Mouse (Mus musculus) forebrain, postnatal 0 days (tissue): Measurements from ENCODE around the gene Rilpl1. TPM values are rescaled to one million over a fixed set of nuclear protein-coding genes. Genes with fewer than 3 reads are reported as not detected.
A peak's percentile ranks its signal among the peaks of the same experiment; 100 is the strongest.

Experiments used
- ATAC-seq: fragments of 200-750 bp; cut with Nextera tagmentation; 2 replicates; pipeline ENCODE4 v1.8.0; 2017; ENCODE audit warnings: mild to moderate bottlenecking, moderate library complexity
- DNase-seq: peaks from one replicate; pipeline ENCODE4 v3.0.0-alpha.2; 2015
- H3K27ac ChIP-seq: fragments of 300-500 bp; sonication (generic); 2 replicates; pipeline ENCODE4 v1.5.1; 2014; ENCODE audit warnings: low read depth, mild to moderate bottlenecking, antibody characterized with exemption, low read length, moderate library complexity, mixed read lengths
- H3K27me3 ChIP-seq: fragments of 300-500 bp; sonication (generic); 2 replicates; pipeline ENCODE4 v1.6.1; 2014; ENCODE audit warnings: mild to moderate bottlenecking, low read length, mixed read lengths; ENCODE audit not compliant: insufficient read depth
- H3K36me3 ChIP-seq: fragments of 300-500 bp; sonication (generic); 2 replicates; pipeline ENCODE4 v1.6.1; 2014; ENCODE audit warnings: mild to moderate bottlenecking, moderate library complexity; ENCODE audit not compliant: insufficient read depth
- H3K4me1 ChIP-seq: fragments of 300-500 bp; sonication (generic); 2 replicates; pipeline ENCODE4 v1.6.1; 2014; ENCODE audit warnings: antibody characterized with exemption; ENCODE audit not compliant: insufficient read depth
- H3K4me2 ChIP-seq: fragments of 300-500 bp; sonication (generic); 2 replicates; pipeline ENCODE4 v1.6.1; 2014; ENCODE audit warnings: low read depth, mild to moderate bottlenecking, moderate library complexity
- H3K4me3 ChIP-seq: fragments of 300-500 bp; sonication (generic); 2 replicates; pipeline ENCODE4 v1.5.1; 2014; ENCODE audit warnings: low read depth, low read length, mixed read lengths
- H3K9ac ChIP-seq: fragments of 300-500 bp; sonication (generic); 2 replicates; pipeline ENCODE4 v1.6.1; 2014; ENCODE audit warnings: mild to moderate bottlenecking
- H3K9me3 ChIP-seq: fragments of 300-500 bp; sonication (generic); 2 replicates; pipeline ENCODE4 v1.6.1; 2016; ENCODE audit warnings: low read length
- CTCF ChIP-seq: sonication (generic); IDR thresholded peaks from 2 replicates; pipeline ENCODE4 v1.5.1; 2016; ENCODE audit warnings: antibody characterized with exemption, control low read depth, low read depth
- WGBS: fragments of 180-500 bp; shearing (Covaris S2); extraction: QIAGEN DNeasy Blood & Tissue Kit; methylation state at CpG from one replicate; pipeline ENCODE4 v1.1.7; 2014; 5-methylcytosine and 5-hydroxymethylcytosine counted together
- polyA plus RNA-seq: library from polyadenylated mRNA; unstranded; fragments of >200 nt; fragmentation: Nextera tagmentation; extraction: Ambion mirVana; gene quantifications from 2 replicates; pipeline ENCODE4 v1.2.1, GENCODE M21; 2015
- total RNA-seq: library from RNA; depleted of rRNA; stranded (reverse); fragments of >200 nt; gene quantifications from 2 replicates; pipeline ENCODE4 v1.2.3, GENCODE M21; 2014; rRNA removed

Gene Rilpl1
- total RNA-seq, result 11.8 and 14.4 TPM in 2 replicates
- polyA plus RNA-seq, result 9.0 and 10.0 TPM in 2 replicates

DNA sequence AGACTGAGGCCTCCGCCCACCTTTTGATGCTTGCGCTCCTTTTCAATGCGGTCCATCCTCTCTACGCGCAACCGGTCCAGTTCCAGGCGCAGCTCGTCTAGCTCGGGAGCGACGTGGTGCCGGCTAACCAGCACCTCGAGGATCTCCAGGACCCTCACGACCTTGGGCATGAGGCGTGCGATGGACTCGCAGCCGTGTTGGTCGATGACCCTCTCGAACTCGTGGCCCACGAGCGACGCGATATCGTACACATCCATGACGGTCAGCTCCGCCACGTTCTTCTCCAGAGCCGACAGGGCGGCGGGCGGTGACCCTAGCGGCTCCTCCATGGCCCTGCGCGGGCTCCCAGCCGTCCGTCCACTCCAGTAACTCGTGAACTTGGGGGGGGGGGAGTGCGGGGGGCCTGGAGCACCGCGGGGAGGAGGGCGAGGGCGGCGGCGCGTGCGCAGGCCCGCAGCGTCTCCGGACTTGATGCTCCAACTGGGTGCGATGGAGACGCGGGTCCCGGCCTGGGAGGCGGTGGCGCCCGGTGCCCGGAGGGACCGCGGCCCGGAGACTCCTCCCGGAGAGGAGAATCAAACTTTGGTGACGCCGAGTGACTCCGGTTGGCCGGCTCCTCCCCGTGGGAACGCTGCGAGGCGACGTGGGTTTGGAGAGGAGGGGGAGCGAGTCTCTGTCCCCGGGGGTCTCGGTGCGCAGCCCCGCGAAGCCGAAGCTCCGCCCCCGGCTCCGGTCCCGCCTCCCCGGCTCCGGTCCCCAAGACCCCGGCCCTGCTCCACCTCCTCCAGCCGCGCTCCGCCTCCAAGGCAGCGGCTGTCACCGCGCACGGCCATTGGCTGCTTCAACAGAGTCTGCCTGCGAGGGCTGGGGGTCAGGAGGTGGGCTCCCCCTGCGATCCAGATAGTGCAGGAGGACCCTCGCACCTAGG lies at the start of gene Rilpl1:
Rilpl1 (minus strand) TSS at position 737 of the 928 bp plus-strand sequence.
- no peaks in the 10 kb centered on the region for H3K9me3 ChIP-seq
- TF ChIP-seq CTCF, result peak; percentile 11; the same call in 1 of the 2 replicates
- WGBS, result under 1% methylated on average over 89 of the region's 96 CpGs
- peak within 1 kb of the TSS; percentile 65 for H3K9ac ChIP-seq
- peak within 1 kb of the TSS; percentile 78 for H3K4me2 ChIP-seq
- H3K36me3 ChIP-seq, result no peaks in the 10 kb centered on the region
- H3K27ac ChIP-seq, result peak within 1 kb of the TSS; percentile 62
- peak within 1 kb of the TSS; percentile 69 for H3K4me3 ChIP-seq
- ATAC-seq (peak; percentile 96), DNase-seq (peak; percentile 86)
- peaks cover 11% of the 10 kb centered on the region for H3K4me1 ChIP-seq
- H3K27me3 ChIP-seq, result no peaks in the 10 kb centered on the region

GRCm38 (mm10) chr5:124578633-124579317 lies 47.6 kb upstream of the Rilpl1 start, which contains the start of the genes Eif2b1 and Gtf2h3:
Gene Eif2b1 (minus strand): TSS chr5:124579131.
Gene Gtf2h3 (plus strand): TSS chr5:124579140.
- 3% methylated on average over 51 of the region's 51 CpGs for WGBS
- peak within 1 kb of the TSS; percentile 93 for H3K4me2 ChIP-seq
- peak within 1 kb of the TSS; percentile 70 for H3K27ac ChIP-seq
- H3K9me3 ChIP-seq, result no peaks in the 10 kb centered on the region
- peaks cover 46% of the 10 kb centered on the region for H3K36me3 ChIP-seq
- DNase-seq (peak; percentile 98), ATAC-seq (peak; percentile 98)
- H3K9ac ChIP-seq, result peak within 1 kb of the TSS; percentile 70
- peak within 1 kb of the TSS; percentile 57 for H3K4me3 ChIP-seq
- H3K4me1 ChIP-seq, result peaks cover 14% of the 10 kb centered on the region
- peak; percentile 29; the same call in 1 of the 2 replicates for TF ChIP-seq CTCF
- H3K27me3 ChIP-seq, result no peaks in the 10 kb centered on the region

- Histone ChIP-seq H3K36me3 (peaks cover 68% of the 10 kb centered on the region), H3K4me2 (no peak overlapping the region), H3K9ac (no peak overlapping the region), H3K9me3 (no peaks in the 10 kb centered on the region), H3K4me3 (no peak overlapping the region), H3K4me1 (peaks cover 14% of the 10 kb centered on the region), H3K27ac (no peak overlapping the region), H3K27me3 (no peaks in the 10 kb centered on the region)
- no peak for DNase-seq
- no peak for TF ChIP-seq CTCF
- 97% methylated on average over 7 of the region's 7 CpGs for WGBS
- no peak for ATAC-seq
Measured at GRCm38 (mm10) chr5:124575467-124575866, 44.3 kb upstream of the Rilpl1 start.

DNA sequence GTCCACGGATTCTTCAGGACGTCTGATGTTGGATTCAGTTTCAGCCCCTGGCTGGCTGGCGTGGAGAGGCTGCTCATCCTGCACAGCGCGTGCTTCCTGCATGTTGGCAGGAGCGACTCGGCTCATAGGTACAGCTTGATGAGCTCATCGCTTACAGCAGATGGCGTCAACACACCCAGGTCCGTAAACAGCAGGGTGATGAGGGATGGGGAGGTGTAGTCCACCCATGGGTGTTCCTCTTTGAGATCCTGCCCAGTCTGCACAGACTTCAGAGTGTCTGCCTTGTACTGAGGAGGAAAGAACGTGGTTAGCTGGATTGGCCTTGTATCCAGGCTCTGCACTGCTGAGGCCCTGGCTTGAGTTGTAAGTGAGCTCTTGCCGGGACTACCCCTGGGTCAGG lies 39.9 kb upstream of the Rilpl1 start:
- no peak for TF ChIP-seq CTCF
- 87% methylated on average over 12 of the region's 12 CpGs for WGBS
- no peaks in the 10 kb centered on the region for H3K4me1 ChIP-seq
- no peak overlapping the region for H3K27ac ChIP-seq
- H3K9me3 ChIP-seq, result no peaks in the 10 kb centered on the region
- no peak overlapping the region for H3K9ac ChIP-seq
- ATAC-seq (no peak), DNase-seq (no peak)
- H3K27me3 ChIP-seq, result no peaks in the 10 kb centered on the region
- no peak overlapping the region for H3K4me3 ChIP-seq
- H3K36me3 ChIP-seq, result peaks cover 90% of the 10 kb centered on the region
- H3K4me2 ChIP-seq, result no peak overlapping the region

GRCm38 (mm10) chr5:124555145-124555544 lies 24.0 kb upstream of the Rilpl1 start:
- TF ChIP-seq CTCF, result peak; percentile 60
- no peak overlapping the region for H3K9ac ChIP-seq
- WGBS, result 85% methylated on average over 1 of the region's 1 CpGs

GRCm38 (mm10) chr5:124553607-124554006 lies 22.4 kb upstream of the Rilpl1 start:
- Histone ChIP-seq H3K4me3 (peak overlapping the region; percentile 67), H3K9me3 (no peaks in the 10 kb centered on the region), H3K27me3 (no peaks in the 10 kb centered on the region), H3K27ac (no peak overlapping the region), H3K36me3 (peaks cover 30% of the 10 kb centered on the region), H3K9ac (0 out of 2 replicates have a peak overlapping the region, but pooled peaks have one; percentile 70), H3K4me1 (peaks cover 6% of the 10 kb centered on the region; the same call in 1 of the 2 replicates), H3K4me2 (peak overlapping the region; percentile 82)
- ATAC-seq, result no peak
- 61% methylated on average over 6 of the region's 6 CpGs for WGBS
- DNase-seq, result no peak
- TF ChIP-seq CTCF, result no peak

More at GRCm38 (mm10) chr5:124555145-124555544, 24.0 kb upstream of the Rilpl1 start:
- H3K4me1 ChIP-seq, result peaks cover 6% of the 10 kb centered on the region; the same call in 1 of the 2 replicates
- ATAC-seq (no peak), DNase-seq (no peak)
- no peak overlapping the region for H3K27ac ChIP-seq
- no peak overlapping the region for H3K4me3 ChIP-seq
- peaks cover 42% of the 10 kb centered on the region for H3K36me3 ChIP-seq
- H3K4me2 ChIP-seq, result no peak overlapping the region
- no peaks in the 10 kb centered on the region for H3K27me3 ChIP-seq
- no peaks in the 10 kb centered on the region for H3K9me3 ChIP-seq
